Mouse (Mus musculus) brain, embryonic 14.5 days (tissue): Measurements from ENCODE around the gene Ptpn12.

ENCODE experiments used
- CTCF ChIP-seq: fragments of 200-500 bp; IDR thresholded peaks from 2 replicates; pipeline ENCODE4 v1.5.1; 2012; ENCODE audit warnings: inconsistent platforms, mild to moderate bottlenecking, moderate library complexity, borderline replicate concordance; ENCODE audit not compliant: insufficient read depth, insufficient read length; ENCODE audit errors: extremely low read depth
- POLR2A ChIP-seq: fragments of 200-500 bp; IDR thresholded peaks from 2 replicates; pipeline ENCODE4 v1.6.1; 2012; ENCODE audit warnings: mild to moderate bottlenecking, inconsistent platforms, borderline replicate concordance; ENCODE audit not compliant: poor library complexity, insufficient read depth, insufficient read length, severe bottlenecking; ENCODE audit errors: extremely low read depth

- TF ChIP-seq CTCF: no peak
- TF ChIP-seq POLR2A: no peak
These were observed 105.6 kb downstream of the Ptpn12 start for GRCm38 (mm10) chr5:20950093-20950492.
